Mouse (Mus musculus) liver, embryonic 15.5 days (tissue): Measurements from ENCODE around the gene Per2. TPM values are rescaled to one million over a fixed set of nuclear protein-coding genes. Genes with fewer than 3 reads are reported as not detected.

Experiments used
- ATAC-seq: fragments of 200-750 bp; cut with Nextera tagmentation; 2 replicates; pipeline ENCODE4 v1.8.0; 2017; ENCODE audit warnings: moderate number of reproducible peaks, mild to moderate bottlenecking, moderate library complexity; ENCODE audit not compliant: insufficient read depth
- H3K27ac ChIP-seq: fragments of 300-500 bp; sonication (generic); replicated peaks from 2 replicates; pipeline ENCODE4 v1.5.1; 2015; ENCODE audit warnings: mild to moderate bottlenecking, inconsistent platforms
- H3K27me3 ChIP-seq: fragments of 300-500 bp; sonication (generic); 2 replicates; pipeline ENCODE4 v1.6.1; 2015; ENCODE audit warnings: mild to moderate bottlenecking, inconsistent platforms
- H3K36me3 ChIP-seq: fragments of 300-500 bp; sonication (generic); replicated peaks from 2 replicates; pipeline ENCODE4 v1.6.1; 2015; ENCODE audit warnings: moderate library complexity, mild to moderate bottlenecking, inconsistent platforms
- H3K4me1 ChIP-seq: fragments of 300-500 bp; sonication (generic); replicated peaks from 2 replicates; pipeline ENCODE4 v1.6.1; 2015; ENCODE audit warnings: inconsistent platforms
- H3K4me2 ChIP-seq: fragments of 300-500 bp; sonication (generic); 2 replicates; pipeline ENCODE4 v1.6.1; 2015; ENCODE audit warnings: moderate library complexity, mild to moderate bottlenecking, inconsistent platforms
- H3K4me3 ChIP-seq: fragments of 300-500 bp; sonication (generic); replicated peaks from 2 replicates; pipeline ENCODE4 v1.5.1; 2015; ENCODE audit warnings: mild to moderate bottlenecking, inconsistent platforms
- H3K9ac ChIP-seq: fragments of 300-500 bp; sonication (generic); 2 replicates; pipeline ENCODE4 v1.6.1; 2015; ENCODE audit warnings: moderate library complexity, mild to moderate bottlenecking, inconsistent platforms
- H3K9me3 ChIP-seq: fragments of 300-500 bp; sonication (generic); replicated peaks from 2 replicates; pipeline ENCODE4 v1.6.1; 2016; ENCODE audit warnings: inconsistent platforms
- WGBS: fragments of 180-500 bp; shearing (Covaris S2); methylation state at CpG from one replicate; pipeline ENCODE4 v1.1.7; 2015; ENCODE audit warnings: mixed read lengths; ENCODE audit not compliant: insufficient replicate concordance; 5-methylcytosine and 5-hydroxymethylcytosine counted together
- polyA plus RNA-seq: library from polyadenylated mRNA; unstranded; fragments of >200 nt; fragmentation: Nextera tagmentation; extraction: Ambion mirVana; gene quantifications from 2 replicates; pipeline ENCODE4 v1.2.1, GENCODE M21; 2015

The Per2 gene
- polyA plus RNA-seq, 1 experiment from 2014 or later = 2.3 TPM

- 29% methylated on average over 8 of the region's 8 CpGs for WGBS
- ATAC-seq = no peak
- H3K4me2 ChIP-seq = peak overlapping the region; percentile 97
These were observed 782 bp downstream of the Per2 start for GRCm38 (mm10) chr1:91458223-91458861.

DNA sequence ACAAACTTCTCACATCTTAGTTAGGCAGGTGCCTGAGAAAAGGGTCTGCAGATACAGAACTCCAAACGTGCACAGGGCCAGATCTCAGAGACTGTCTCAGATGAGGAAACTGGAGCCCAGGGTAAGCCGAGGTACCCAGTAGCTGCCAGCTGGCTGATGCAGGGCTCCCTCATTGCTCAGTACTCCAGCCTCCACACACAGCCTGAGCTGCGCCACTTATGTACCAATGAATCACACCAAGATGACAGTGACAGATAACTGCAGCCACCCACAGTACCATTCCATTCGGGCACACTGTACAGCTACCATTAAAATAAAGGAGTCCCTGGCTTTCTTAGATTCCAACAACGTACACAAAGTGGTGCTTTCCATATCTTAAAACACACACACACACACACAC is 1.4 kb downstream of the Per2 start:
- Histone ChIP-seq H3K4me2 (peak overlapping the region; percentile 97), H3K4me3 (peak overlapping the region; percentile 72), H3K27ac (peak overlapping the region; percentile 86; the same call in 1 of the 2 replicates), H3K9ac (no peak overlapping the region), H3K4me1 (peaks cover 78% of the 10 kb centered on the region), H3K36me3 (no peaks in the 10 kb centered on the region), H3K9me3 (no peaks in the 10 kb centered on the region), H3K27me3 (no peaks in the 10 kb centered on the region)
- no peak for ATAC-seq
- WGBS = 43% methylated on average over 5 of the region's 5 CpGs

More at GRCm38 (mm10) chr1:91458223-91458861, 782 bp downstream of the Per2 start:
- Histone ChIP-seq H3K9me3 (no peaks in the 10 kb centered on the region), H3K36me3 (no peaks in the 10 kb centered on the region), H3K4me1 (peaks cover 76% of the 10 kb centered on the region), H3K4me3 (peak overlapping the region; percentile 72), H3K27ac (peak overlapping the region; percentile 79), H3K9ac (peak overlapping the region; percentile 68), H3K27me3 (no peaks in the 10 kb centered on the region)

- H3K4me1 ChIP-seq = peaks cover 81% of the 10 kb centered on the region
These were observed 2.0 kb downstream of the Per2 start for GRCm38 (mm10) chr1:91457116-91457515.

GRCm38 (mm10) chr1:91456301-91456801 is 2.8 kb downstream of the Per2 start:
- H3K4me3 ChIP-seq = no peak overlapping the region
- H3K9me3 ChIP-seq = no peaks in the 10 kb centered on the region
- no peaks in the 10 kb centered on the region for H3K36me3 ChIP-seq
- H3K4me1 ChIP-seq = peaks cover 85% of the 10 kb centered on the region
- ATAC-seq = no peak
- no peaks in the 10 kb centered on the region for H3K27me3 ChIP-seq
- peak overlapping the region; percentile 97 for H3K4me2 ChIP-seq
- peak overlapping the region; percentile 86 for H3K27ac ChIP-seq
- 27% methylated on average over 11 of the region's 11 CpGs for WGBS
- H3K9ac ChIP-seq = no peak overlapping the region; the same call in 1 of the 2 replicates

More at GRCm38 (mm10) chr1:91457116-91457515, 2.0 kb downstream of the Per2 start:
- Histone ChIP-seq H3K27ac (peak overlapping the region; percentile 86; the same call in 1 of the 2 replicates), H3K9me3 (no peaks in the 10 kb centered on the region), H3K4me2 (peak overlapping the region; percentile 97), H3K4me3 (0 out of 2 replicates have a peak overlapping the region, but pooled peaks have one; percentile 72), H3K27me3 (no peaks in the 10 kb centered on the region), H3K9ac (no peak overlapping the region), H3K36me3 (no peaks in the 10 kb centered on the region)
- WGBS = 81% methylated on average over 4 of the region's 4 CpGs
- no peak for ATAC-seq

GRCm38 (mm10) chr1:91455661-91456161 is 3.4 kb downstream of the Per2 start:
- Histone ChIP-seq H3K27me3 (no peaks in the 10 kb centered on the region), H3K4me3 (no peak overlapping the region), H3K9ac (no peak overlapping the region), H3K4me2 (peak overlapping the region; percentile 97), H3K36me3 (no peaks in the 10 kb centered on the region), H3K4me1 (peaks cover 83% of the 10 kb centered on the region), H3K9me3 (no peaks in the 10 kb centered on the region), H3K27ac (peak overlapping the region; percentile 86)
- no peak for ATAC-seq
- 65% methylated on average over 7 of the region's 7 CpGs for WGBS

- Histone ChIP-seq H3K27ac (peak overlapping the region; percentile 86), H3K4me2 (0 out of 2 replicates have a peak overlapping the region, but pooled peaks have one; percentile 36)
These were observed 4.2 kb downstream of the Per2 start for GRCm38 (mm10) chr1:91454927-91455326.

GRCm38 (mm10) chr1:91454366-91454765 is 4.8 kb downstream of the Per2 start:
- Histone ChIP-seq H3K27me3 (no peaks in the 10 kb centered on the region), H3K9ac (peak overlapping the region; percentile 11; the same call in 1 of the 2 replicates), H3K4me2 (peak overlapping the region; percentile 36), H3K4me1 (peaks cover 76% of the 10 kb centered on the region), H3K4me3 (no peak overlapping the region), H3K9me3 (no peaks in the 10 kb centered on the region), H3K27ac (peak overlapping the region; percentile 86), H3K36me3 (0 out of 2 replicates have a peak, but pooled peaks cover 4% of the 10 kb centered on the region)
- WGBS = 62% methylated on average over 3 of the region's 3 CpGs
- no peak for ATAC-seq

More at GRCm38 (mm10) chr1:91454927-91455326, 4.2 kb downstream of the Per2 start:
- no peaks in the 10 kb centered on the region for H3K27me3 ChIP-seq
- 66% methylated on average over 3 of the region's 3 CpGs for WGBS
- no peak for ATAC-seq
- no peak overlapping the region for H3K4me3 ChIP-seq
- 0 out of 2 replicates have a peak, but pooled peaks cover 4% of the 10 kb centered on the region for H3K36me3 ChIP-seq
- H3K9ac ChIP-seq = 0 out of 2 replicates have a peak overlapping the region, but pooled peaks have one; percentile 11
- H3K9me3 ChIP-seq = no peaks in the 10 kb centered on the region
- H3K4me1 ChIP-seq = peaks cover 77% of the 10 kb centered on the region

- H3K4me1 ChIP-seq = peaks cover 78% of the 10 kb centered on the region
- no peak overlapping the region for H3K4me3 ChIP-seq
- H3K27ac ChIP-seq = peak overlapping the region; percentile 86
- H3K9ac ChIP-seq = peak overlapping the region; percentile 11; the same call in 1 of the 2 replicates
- peaks cover 6% of the 10 kb centered on the region; the same call in 1 of the 2 replicates for H3K36me3 ChIP-seq
- H3K27me3 ChIP-seq = no peaks in the 10 kb centered on the region
- H3K9me3 ChIP-seq = no peaks in the 10 kb centered on the region
- peak; percentile 34 for ATAC-seq
- peak overlapping the region; percentile 36 for H3K4me2 ChIP-seq
- 46% methylated on average over 9 of the region's 9 CpGs for WGBS
These were observed 5.2 kb downstream of the Per2 start for GRCm38 (mm10) chr1:91453932-91454331.

DNA sequence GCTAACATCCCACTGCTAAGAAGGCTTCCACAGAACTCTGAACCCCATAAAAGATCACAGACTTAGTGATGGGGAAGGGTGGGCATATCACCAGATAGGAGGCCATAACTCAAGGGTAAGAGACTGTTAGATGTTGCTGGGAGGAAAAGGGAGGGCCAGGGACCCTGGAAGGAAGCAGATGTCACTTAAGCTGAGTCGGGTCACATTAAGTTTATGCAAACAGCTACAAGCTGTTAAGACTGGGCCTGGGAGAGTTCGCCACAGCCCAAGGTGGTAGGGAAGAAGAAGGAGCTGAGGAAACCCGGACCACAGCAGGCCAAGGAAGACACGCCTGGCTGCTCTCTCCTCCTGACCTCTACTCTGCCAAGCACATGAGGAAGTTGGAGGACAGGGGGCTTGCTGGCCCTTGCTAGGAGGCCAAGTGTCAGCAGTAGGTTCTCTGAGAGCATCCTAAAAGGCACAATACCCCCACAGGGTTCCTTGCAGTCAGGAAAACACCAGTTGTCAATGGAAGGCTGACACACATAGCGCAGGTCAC is 7.5 kb downstream of the Per2 start:
- H3K27me3 ChIP-seq = no peaks in the 10 kb centered on the region
- 44% methylated on average over 5 of the region's 5 CpGs for WGBS
- no peak overlapping the region for H3K9ac ChIP-seq
- H3K27ac ChIP-seq = no peak overlapping the region
- H3K4me2 ChIP-seq = no peak overlapping the region
- no peak for ATAC-seq
- peaks cover 64% of the 10 kb centered on the region for H3K4me1 ChIP-seq
- peaks cover 28% of the 10 kb centered on the region for H3K36me3 ChIP-seq
- peaks cover 7% of the 10 kb centered on the region; the same call in 1 of the 2 replicates for H3K9me3 ChIP-seq
- no peak overlapping the region for H3K4me3 ChIP-seq

DNA sequence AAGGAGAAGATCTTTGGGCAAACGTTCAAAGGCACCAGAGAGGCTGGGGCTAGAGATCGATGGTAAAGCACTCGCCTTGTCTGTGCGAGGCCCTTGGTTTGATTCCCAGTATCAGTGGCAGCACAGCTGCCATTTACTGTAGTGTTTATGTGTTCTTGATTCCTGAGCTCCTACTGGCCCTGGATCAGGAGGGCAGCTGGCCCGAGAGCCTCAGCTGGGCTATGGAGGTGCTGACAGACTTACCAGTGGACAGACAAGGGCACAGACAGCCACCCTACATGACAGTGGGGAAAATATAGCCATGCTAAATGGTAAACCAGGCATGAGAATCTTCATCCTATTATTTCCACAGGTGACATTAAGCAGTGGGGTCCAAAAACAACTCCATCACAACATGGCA is 8.3 kb downstream of the Per2 start:
- no peak for ATAC-seq
- no peak overlapping the region for H3K9ac ChIP-seq
- no peaks in the 10 kb centered on the region for H3K27me3 ChIP-seq
- peaks cover 62% of the 10 kb centered on the region for H3K4me1 ChIP-seq
- H3K4me3 ChIP-seq = no peak overlapping the region
- H3K4me2 ChIP-seq = no peak overlapping the region
- H3K36me3 ChIP-seq = peaks cover 28% of the 10 kb centered on the region
- H3K9me3 ChIP-seq = peaks cover 7% of the 10 kb centered on the region; the same call in 1 of the 2 replicates
- H3K27ac ChIP-seq = no peak overlapping the region
- 77% methylated on average over 5 of the region's 5 CpGs for WGBS

DNA sequence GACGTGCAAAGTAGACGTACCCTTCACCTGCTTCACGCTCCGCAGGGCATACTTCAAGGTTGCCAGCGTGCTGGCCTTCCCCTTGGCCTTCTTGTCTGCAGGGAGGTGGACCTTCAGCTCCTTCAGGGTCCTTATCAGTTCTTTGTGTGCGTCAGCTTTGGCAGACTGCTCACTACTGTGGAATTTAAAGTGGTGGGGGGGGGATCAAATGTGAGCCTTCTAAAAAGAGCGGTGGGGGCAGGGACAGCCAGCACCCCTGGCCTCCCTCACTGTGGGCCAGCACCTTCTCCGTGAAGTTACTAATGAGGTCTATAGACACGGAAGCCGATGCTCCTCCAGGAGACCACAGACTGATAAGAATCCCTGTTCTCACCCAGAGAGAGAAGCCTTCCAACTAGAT is 10.4 kb downstream of the Per2 start:
- H3K9me3 ChIP-seq = peaks cover 7% of the 10 kb centered on the region; the same call in 1 of the 2 replicates
- no peak for ATAC-seq
- peaks cover 46% of the 10 kb centered on the region for H3K36me3 ChIP-seq
- H3K27ac ChIP-seq = no peak overlapping the region
- 65% methylated on average over 10 of the region's 10 CpGs for WGBS
- H3K4me3 ChIP-seq = no peak overlapping the region
- no peaks in the 10 kb centered on the region for H3K27me3 ChIP-seq
- H3K4me2 ChIP-seq = no peak overlapping the region
- peaks cover 46% of the 10 kb centered on the region for H3K4me1 ChIP-seq
- H3K9ac ChIP-seq = no peak overlapping the region
